Mouse (Mus musculus): Measurements from ENCODE around the gene Esrra.

DNA sequence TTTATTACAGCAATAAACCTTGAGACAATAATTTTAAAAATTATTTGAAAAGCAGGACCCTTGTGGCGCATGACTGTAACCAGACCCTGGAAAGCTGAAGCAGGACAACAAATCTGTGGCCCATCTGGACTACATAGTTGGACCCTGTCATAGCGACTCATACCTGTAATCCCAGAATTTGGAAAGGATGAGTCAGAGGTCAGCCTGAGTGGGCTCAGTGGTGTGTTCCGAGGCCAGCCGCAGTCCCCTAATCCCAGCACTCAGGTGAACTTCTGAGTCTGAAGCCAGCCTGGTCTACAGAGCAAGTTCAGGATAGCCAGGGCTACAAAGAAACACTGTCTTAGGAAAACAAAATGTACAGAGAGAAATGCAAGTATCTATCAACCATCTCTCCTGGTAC is 60.2 kb downstream of the Esrra start:
- TF ChIP-seq CTCF (IDR thresholded peaks at IDR 0.05; ENCODE audit: borderline replicate concordance, insufficient read depth, low read depth, low read length) (no peak), POLR2A (IDR thresholded peaks at IDR 0.05; ENCODE audit: borderline replicate concordance, insufficient read depth, low read length) (no peak)

Measured in cerebellum, adult 2 months (tissue).